Mouse (Mus musculus): ENCODE measurements at regions not wholly inside any gene's neighbourhood (a gene's known extent, or its start where the extent isn't known, plus 50 kb on each side); places are given as distances from the start of the nearest gene placed in this dataset.

GRCm38 (mm10) chr6:94813481-94814148 lies 113.7 kb upstream of the Lrig1 start:
- Histone ChIP-seq H3K4me1 (ENCODE audit: control insufficient read depth, insufficient read depth, low read length) (no peaks in the 10 kb centered on the region), H3K4me3 (ENCODE audit: insufficient read depth, low read length) (no peak overlapping the region), H3K27ac (ENCODE audit: insufficient read depth, low read length) (no peak overlapping the region)
- TF ChIP-seq POLR2A (IDR thresholded peaks at IDR 0.05; ENCODE audit: extremely low read depth, insufficient read depth, low read length) (no peak), CTCF (IDR thresholded peaks at IDR 0.05; ENCODE audit: extremely low read depth, insufficient read depth, low read length) (no peak)

GRCm38 (mm10) chr6:94811846-94812245 lies 111.9 kb upstream of the Lrig1 start:
- H3K27ac ChIP-seq (ENCODE audit: insufficient read depth, low read length) = no peak overlapping the region
- H3K4me3 ChIP-seq (ENCODE audit: insufficient read depth, low read length) = no peak overlapping the region
- TF ChIP-seq CTCF (IDR thresholded peaks at IDR 0.05; ENCODE audit: extremely low read depth, insufficient read depth, low read length) = no peak
- no peak for TF ChIP-seq POLR2A (IDR thresholded peaks at IDR 0.05; ENCODE audit: extremely low read depth, insufficient read depth, low read length)
- H3K4me1 ChIP-seq (ENCODE audit: control insufficient read depth, insufficient read depth, low read length) = no peaks in the 10 kb centered on the region

GRCm38 (mm10) chr6:94807216-94807615 lies 107.3 kb upstream of the Lrig1 start:
- no peak overlapping the region for H3K4me3 ChIP-seq (ENCODE audit: insufficient read depth, low read length)
- TF ChIP-seq POLR2A (IDR thresholded peaks at IDR 0.05; ENCODE audit: extremely low read depth, insufficient read depth, low read length) (no peak), CTCF (IDR thresholded peaks at IDR 0.05; ENCODE audit: extremely low read depth, insufficient read depth, low read length) (no peak)
- H3K4me1 ChIP-seq (ENCODE audit: control insufficient read depth, insufficient read depth, low read length) = no peaks in the 10 kb centered on the region
- H3K27ac ChIP-seq (ENCODE audit: insufficient read depth, low read length) = no peak overlapping the region

GRCm38 (mm10) chr6:94806481-94807160 lies 106.7 kb upstream of the Lrig1 start:
- Histone ChIP-seq H3K4me3 (ENCODE audit: insufficient read depth, low read length) (no peak overlapping the region), H3K27ac (ENCODE audit: insufficient read depth, low read length) (no peak overlapping the region), H3K4me1 (ENCODE audit: control insufficient read depth, insufficient read depth, low read length) (no peaks in the 10 kb centered on the region)
- TF ChIP-seq POLR2A (IDR thresholded peaks at IDR 0.05; ENCODE audit: extremely low read depth, insufficient read depth, low read length) (no peak), CTCF (IDR thresholded peaks at IDR 0.05; ENCODE audit: extremely low read depth, insufficient read depth, low read length) (no peak)

- no peak overlapping the region for H3K4me3 ChIP-seq (ENCODE audit: insufficient read depth, low read length)
- TF ChIP-seq POLR2A (IDR thresholded peaks at IDR 0.05; ENCODE audit: extremely low read depth, insufficient read depth, low read length) = no peak
- no peak for TF ChIP-seq CTCF (IDR thresholded peaks at IDR 0.05; ENCODE audit: extremely low read depth, insufficient read depth, low read length)
- no peaks in the 10 kb centered on the region for H3K4me1 ChIP-seq (ENCODE audit: control insufficient read depth, insufficient read depth, low read length)
- H3K27ac ChIP-seq (ENCODE audit: insufficient read depth, low read length) = no peak overlapping the region
These were observed 105.7 kb upstream of the Lrig1 start for GRCm38 (mm10) chr6:94805685-94806084.

- no peaks in the 10 kb centered on the region for H3K4me1 ChIP-seq (ENCODE audit: control insufficient read depth, insufficient read depth, low read length)
- H3K4me3 ChIP-seq (ENCODE audit: insufficient read depth, low read length) = no peak overlapping the region
- TF ChIP-seq CTCF (IDR thresholded peaks at IDR 0.05; ENCODE audit: extremely low read depth, insufficient read depth, low read length) (no peak), POLR2A (IDR thresholded peaks at IDR 0.05; ENCODE audit: extremely low read depth, insufficient read depth, low read length) (no peak)
- H3K27ac ChIP-seq (ENCODE audit: insufficient read depth, low read length) = no peak overlapping the region
These were observed 104.4 kb upstream of the Lrig1 start for GRCm38 (mm10) chr6:94804284-94804815.

GRCm38 (mm10) chr6:94801039-94801438 lies 101.1 kb upstream of the Lrig1 start:
- Histone ChIP-seq H3K27ac (ENCODE audit: insufficient read depth, low read length) (no peak overlapping the region), H3K4me1 (ENCODE audit: control insufficient read depth, insufficient read depth, low read length) (no peaks in the 10 kb centered on the region), H3K4me3 (ENCODE audit: insufficient read depth, low read length) (no peak overlapping the region)
- TF ChIP-seq POLR2A (IDR thresholded peaks at IDR 0.05; ENCODE audit: extremely low read depth, insufficient read depth, low read length) = no peak
- no peak for TF ChIP-seq CTCF (IDR thresholded peaks at IDR 0.05; ENCODE audit: extremely low read depth, insufficient read depth, low read length)

GRCm38 (mm10) chr6:94798545-94799211 lies 98.7 kb upstream of the Lrig1 start:
- H3K4me1 ChIP-seq (ENCODE audit: control insufficient read depth, insufficient read depth, low read length) = no peaks in the 10 kb centered on the region
- TF ChIP-seq CTCF (IDR thresholded peaks at IDR 0.05; ENCODE audit: extremely low read depth, insufficient read depth, low read length) (no peak), POLR2A (IDR thresholded peaks at IDR 0.05; ENCODE audit: extremely low read depth, insufficient read depth, low read length) (no peak)
- H3K4me3 ChIP-seq (ENCODE audit: insufficient read depth, low read length) = no peak overlapping the region
- H3K27ac ChIP-seq (ENCODE audit: insufficient read depth, low read length) = no peak overlapping the region

- Histone ChIP-seq H3K27ac (ENCODE audit: insufficient read depth, low read length) (no peak overlapping the region), H3K4me3 (ENCODE audit: insufficient read depth, low read length) (no peak overlapping the region), H3K4me1 (ENCODE audit: control insufficient read depth, insufficient read depth, low read length) (no peaks in the 10 kb centered on the region)
- TF ChIP-seq POLR2A (IDR thresholded peaks at IDR 0.05; ENCODE audit: extremely low read depth, insufficient read depth, low read length) = no peak
These were observed 95.5 kb upstream of the Lrig1 start for GRCm38 (mm10) chr6:94795442-94795841.

All from cortical plate, adult 2 months (tissue).